Mouse (Mus musculus) embryonic fibroblast, embryonic 13.5 days (primary cell): ENCODE data around the gene Col12a1. TPM values are rescaled to one million over a fixed set of nuclear protein-coding genes. Genes with fewer than 3 reads are reported as not detected.

Source experiments
- H3K27ac ChIP-seq: 2 replicates; pipeline ENCODE4 v1.5.1; 2012; ENCODE audit warnings: low read length, control low read depth, inconsistent platforms; ENCODE audit not compliant: insufficient read depth
- H3K4me1 ChIP-seq: 2 replicates; pipeline ENCODE4 v1.6.1; 2011; ENCODE audit warnings: low read length; ENCODE audit not compliant: control insufficient read depth, insufficient read depth
- H3K4me3 ChIP-seq: 2 replicates; pipeline ENCODE4 v1.5.1; 2011; ENCODE audit warnings: mild to moderate bottlenecking, control low read depth, low read length; ENCODE audit not compliant: insufficient read depth
- CTCF ChIP-seq: IDR thresholded peaks from 2 replicates; pipeline ENCODE4 v1.5.1; 2011; ENCODE audit warnings: mild to moderate bottlenecking, control low read depth, low read length, moderate library complexity, borderline replicate concordance; ENCODE audit not compliant: insufficient read depth
- POLR2A ChIP-seq: IDR thresholded peaks from 2 replicates; pipeline ENCODE4 v1.6.1; 2011; ENCODE audit warnings: low read depth, mild to moderate bottlenecking, control low read depth, low read length, moderate library complexity
- polyA plus RNA-seq: library from polyadenylated mRNA; stranded (reverse); fragments of >200 nt; gene quantifications from 2 replicates; pipeline ENCODE4 v1.2.4, GENCODE M21; 2011; ENCODE audit warnings: low read depth; ENCODE audit not compliant: missing spikeins, insufficient read length

Gene Col12a1
- 1,043 and 1,276 TPM in 2 replicates for polyA plus RNA-seq

GRCm38 (mm10) chr9:79718481-79719370, at the start of gene Col12a1:
Col12a1 (minus strand) TSS chr9:79718831.
- H3K27ac ChIP-seq = peak within 1 kb of the TSS; percentile 92
- peaks cover 4% of the 10 kb centered on the region; the same call in 1 of the 2 replicates for H3K4me1 ChIP-seq
- TF ChIP-seq CTCF (no peak), POLR2A (peak; percentile 93)
- H3K4me3 ChIP-seq = peak within 1 kb of the TSS; percentile 78

GRCm38 (mm10) chr9:79766991-79767545, 48.4 kb upstream of the Col12a1 start:
- no peak overlapping the region for H3K27ac ChIP-seq
- TF ChIP-seq POLR2A (no peak), CTCF (no peak)
- no peaks in the 10 kb centered on the region for H3K4me1 ChIP-seq
- no peak overlapping the region for H3K4me3 ChIP-seq

- H3K4me1 ChIP-seq = no peaks in the 10 kb centered on the region
- TF ChIP-seq CTCF (no peak), POLR2A (no peak)
Measured at GRCm38 (mm10) chr9:79765329-79765728, 46.7 kb upstream of the Col12a1 start.

GRCm38 (mm10) chr9:79762519-79762918, 43.9 kb upstream of the Col12a1 start:
- TF ChIP-seq CTCF (no peak), POLR2A (no peak)
- peaks cover 3% of the 10 kb centered on the region; the same call in 1 of the 2 replicates for H3K4me1 ChIP-seq
- no peak overlapping the region for H3K4me3 ChIP-seq
- no peak overlapping the region for H3K27ac ChIP-seq

More at GRCm38 (mm10) chr9:79765329-79765728, 46.7 kb upstream of the Col12a1 start:
- no peak overlapping the region for H3K4me3 ChIP-seq
- H3K27ac ChIP-seq = no peak overlapping the region

- Histone ChIP-seq H3K4me1 (peaks cover 3% of the 10 kb centered on the region; the same call in 1 of the 2 replicates), H3K27ac (peak overlapping the region; percentile 85), H3K4me3 (peak overlapping the region; percentile 59)
- TF ChIP-seq POLR2A (no peak), CTCF (no peak)
Measured at GRCm38 (mm10) chr9:79760076-79760475, 41.4 kb upstream of the Col12a1 start.

GRCm38 (mm10) chr9:79759385-79760005, 40.9 kb upstream of the Col12a1 start, which contains the start of gene Cox7a2:
Cox7a2 (minus strand) TSS chr9:79759878.
- no peak for TF ChIP-seq CTCF
- peak; percentile 98 for TF ChIP-seq POLR2A
- peak within 1 kb of the TSS; percentile 86 for H3K4me3 ChIP-seq
- peak within 1 kb of the TSS; percentile 85 for H3K27ac ChIP-seq
- peaks cover 3% of the 10 kb centered on the region; the same call in 1 of the 2 replicates for H3K4me1 ChIP-seq

GRCm38 (mm10) chr9:79755311-79755710, 36.7 kb upstream of the Col12a1 start:
- H3K4me1 ChIP-seq = peaks cover 3% of the 10 kb centered on the region; the same call in 1 of the 2 replicates
- no peak overlapping the region for H3K27ac ChIP-seq
- no peak overlapping the region for H3K4me3 ChIP-seq
- TF ChIP-seq CTCF (no peak), POLR2A (no peak)

- Histone ChIP-seq H3K4me1 (no peaks in the 10 kb centered on the region), H3K4me3 (no peak overlapping the region), H3K27ac (no peak overlapping the region)
- TF ChIP-seq CTCF (no peak), POLR2A (no peak)
Measured at GRCm38 (mm10) chr9:79751846-79752245, 33.2 kb upstream of the Col12a1 start.

- H3K4me1 ChIP-seq = no peaks in the 10 kb centered on the region
- no peak overlapping the region for H3K27ac ChIP-seq
- H3K4me3 ChIP-seq = no peak overlapping the region
- TF ChIP-seq CTCF (no peak), POLR2A (no peak)
Measured at GRCm38 (mm10) chr9:79750709-79751108, 32.1 kb upstream of the Col12a1 start.
